In the genomic region with DNA sequence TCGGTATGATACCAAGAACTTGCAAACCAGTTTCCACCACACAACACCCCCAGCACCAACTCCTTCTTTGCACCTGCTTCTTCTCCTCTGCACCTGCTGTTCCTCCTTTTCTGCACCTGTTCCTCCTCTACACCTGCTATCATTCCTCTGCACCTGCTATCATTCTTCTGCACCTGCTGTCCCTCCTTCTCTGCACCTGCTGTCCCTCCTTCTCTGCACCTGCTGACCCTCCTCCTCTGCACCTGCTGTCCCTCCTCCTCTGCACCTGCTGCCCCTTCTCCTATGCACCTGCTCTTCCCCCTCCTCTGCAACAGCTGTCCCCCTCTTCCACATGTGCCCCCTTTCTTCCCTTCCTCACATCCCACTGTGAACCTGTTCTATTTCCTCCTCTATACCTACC, we compare ENCODE assay signal across 35 mouse cellular contexts. TPM values are rescaled to one million over a fixed set of nuclear protein-coding genes. Genes with fewer than 3 reads are reported as not detected.
"Had no signal": no experiment of that assay in that cellular context is flagged by ENCODE, and none has a peak within 500 bp of the region (broad histone marks: within the 10 kb centered on the region; RNA-seq: fewer than 3 reads in every experiment).

No protein-coding gene starts in this region.

- H3K36me3 ChIP-seq: heart, embryonic 10.5 days; heart, embryonic 12.5 days; hindbrain, embryonic 10.5 days; hindbrain, embryonic 12.5 days; intestine, embryonic 15.5 days; limb, embryonic 10.5 days; limb, embryonic 12.5 days; liver, embryonic 13.5 days; liver, embryonic 15.5 days had no signal

- DNase-seq: gastrocnemius, adult 2 months; gastrocnemius, postnatal 10 days; gastrocnemius, postnatal 25 days; heart, adult 18-20 months; heart, postnatal 10 days; heart, postnatal 4 days; kidney, adult 18-20 months; kidney, adult 8-10 months; kidney, postnatal 10 days; kidney, postnatal 25 days; kidney, postnatal 4 days; liver; liver, embryonic 13.5 days had no signal

- ATAC-seq: hindbrain, embryonic 16.5 days; inflammation-experienced regulatory T-cells, adult 6 months; intestine, embryonic 15.5 days; intestine, postnatal 0 days had no signal

- H3K27ac ChIP-seq: gastrocnemius, adult 2 months; heart, embryonic 10.5 days; hindbrain, embryonic 10.5 days; hindbrain, embryonic 12.5 days; hindbrain, embryonic 14.5 days; intestine, embryonic 15.5 days; layer of hippocampus, adult 2 months; left cerebral cortex, adult 2 months; limb, embryonic 10.5 days; limb, embryonic 12.5 days; liver, embryonic 13.5 days; liver, embryonic 15.5 days had no signal

- H3K27me3 ChIP-seq: hindbrain, embryonic 12.5 days; intestine, embryonic 15.5 days; liver, embryonic 15.5 days had no signal

- H3K4me1 ChIP-seq: heart, embryonic 12.5 days; intestine, embryonic 15.5 days had no signal

- H3K9me3 ChIP-seq: heart, embryonic 10.5 days; heart, embryonic 12.5 days; hindbrain, embryonic 10.5 days; hindbrain, embryonic 12.5 days; intestine, embryonic 15.5 days; limb, embryonic 10.5 days; limb, embryonic 12.5 days; liver, embryonic 13.5 days; liver, embryonic 15.5 days had no signal

- H3K9ac ChIP-seq: heart, embryonic 12.5 days; hindbrain, embryonic 12.5 days; hindbrain, embryonic 14.5 days; intestine, embryonic 15.5 days; limb, embryonic 12.5 days; liver, embryonic 13.5 days; liver, embryonic 15.5 days had no signal

- H3K4me2 ChIP-seq: heart, embryonic 12.5 days; hindbrain, embryonic 12.5 days; hindbrain, embryonic 14.5 days; intestine, embryonic 15.5 days; limb, embryonic 12.5 days; liver, embryonic 11.5 days; liver, embryonic 13.5 days; liver, embryonic 15.5 days had no signal

- H3K4me3 ChIP-seq: gastrocnemius, adult 2 months; heart, embryonic 10.5 days; heart, embryonic 12.5 days; hindbrain, embryonic 10.5 days; hindbrain, embryonic 12.5 days; intestine, embryonic 15.5 days; layer of hippocampus, adult 2 months; left cerebral cortex, adult 2 months; limb, embryonic 10.5 days; limb, embryonic 12.5 days; liver, embryonic 13.5 days; liver, embryonic 15.5 days had no signal

RNA-seq across cellular contexts. Expression of a gene that starts 8.5 kb away (rescaled TPM):
- total RNA-seq: gastrocnemius, adult 2 months; gastrocnemius, postnatal 25 days; granulocyte monocyte progenitor cell, adult 5-6 weeks had no signal
- polyA plus RNA-seq: heart, embryonic 10.5 days; heart, embryonic 12.5 days; hindbrain, embryonic 10.5 days; limb, embryonic 10.5 days had no signal

RNA-seq across cellular contexts. Expression of a gene that starts 18.1 kb away (rescaled TPM):
- total RNA-seq: gastrocnemius, adult 2 months; gastrocnemius, postnatal 25 days; granulocyte monocyte progenitor cell, adult 5-6 weeks; heart, adult 18-20 months; heart, adult 8-10 months; heart, postnatal 25 days; heart, postnatal 4 days; layer of hippocampus, postnatal 10 days; left cerebral cortex, postnatal 14 days had no signal
- polyA plus RNA-seq: heart, embryonic 14.5 days; hindbrain, embryonic 10.5 days; inflammation-experienced regulatory T-cells, adult 6 months had no signal

RNA-seq across cellular contexts. Expression of a gene that starts 57.9 kb away (rescaled TPM):
- total RNA-seq: gastrocnemius, postnatal 25 days; granulocyte monocyte progenitor cell, adult 5-6 weeks; heart, adult 18-20 months; heart, adult 8-10 months; heart, postnatal 25 days had no signal
- polyA plus RNA-seq: heart, embryonic 10.5 days; heart, embryonic 14.5 days; heart, embryonic 16.5 days; limb, embryonic 10.5 days; liver, embryonic 11.5 days; liver, embryonic 13.5 days; liver, embryonic 15.5 days had no signal
